Mouse (Mus musculus) kidney, adult 2 months (tissue): ENCODE measurements around the gene Scfd2. TPM values are rescaled to one million over a fixed set of nuclear protein-coding genes. Genes with fewer than 3 reads are reported as not detected.

ENCODE experiments used
- DNase-seq: peaks from one replicate; pipeline ENCODE4 v3.0.0; 2021
- H3K27ac ChIP-seq: fragments of 200-500 bp; 2 replicates; pipeline ENCODE4 v1.5.1; 2012; ENCODE audit warnings: low read depth, low read length, control low read depth, inconsistent platforms; ENCODE audit not compliant: insufficient read depth
- H3K27me3 ChIP-seq: fragments of 200-500 bp; replicated peaks from 2 replicates; pipeline ENCODE4 v1.6.1; 2012; ENCODE audit warnings: mild to moderate bottlenecking, moderate library complexity, low read length, inconsistent platforms; ENCODE audit not compliant: control insufficient read depth, insufficient read depth
- H3K36me3 ChIP-seq: fragments of 200-500 bp; 2 replicates; pipeline ENCODE4 v1.6.1; 2012; ENCODE audit warnings: mild to moderate bottlenecking, moderate library complexity, low read length, inconsistent platforms; ENCODE audit not compliant: control insufficient read depth, insufficient read depth
- H3K4me1 ChIP-seq: fragments of 200-500 bp; 2 replicates; pipeline ENCODE4 v1.6.1; 2011; ENCODE audit warnings: low read length; ENCODE audit not compliant: control insufficient read depth, insufficient read depth
- H3K4me3 ChIP-seq: fragments of 200-500 bp; 2 replicates; pipeline ENCODE4 v1.5.1; 2011; ENCODE audit warnings: mild to moderate bottlenecking, low read depth, low read length, control low read depth; ENCODE audit not compliant: insufficient read depth
- CTCF ChIP-seq: fragments of 200-500 bp; conservative IDR thresholded peaks from 2 replicates; pipeline ENCODE4 v1.5.1; 2011; ENCODE audit warnings: low read depth, mild to moderate bottlenecking, control low read depth, low read length, moderate library complexity, mixed read lengths; ENCODE audit not compliant: insufficient read depth, insufficient read length
- POLR2A ChIP-seq: fragments of 200-500 bp; IDR thresholded peaks from one replicate; pipeline ENCODE4 v1.6.1; 2011; ENCODE audit warnings: low read depth, low read length, control low read depth
- WGBS: fragments of 180-500 bp; shearing (Covaris S2); methylation state at CpG from one replicate; pipeline ENCODE4 v1.1.7; 2018; 5-methylcytosine and 5-hydroxymethylcytosine counted together
- polyA plus RNA-seq: library from polyadenylated mRNA; depleted of rRNA; stranded (reverse); fragments of >200 nt; gene quantifications from 2 replicates; pipeline ENCODE4 v1.2.3, GENCODE M21; 2012

Scfd2 gene
- polyA plus RNA-seq, 1 experiment: 16.1 TPM

GRCm38 (mm10) chr5:74482034-74482433 lies 49.5 kb downstream of the Scfd2 start:
- H3K4me1 ChIP-seq: no peaks in the 10 kb centered on the region
- no peak for DNase-seq
- no peak overlapping the region for H3K4me3 ChIP-seq
- 86% methylated on average over 3 of the region's 3 CpGs for WGBS
- H3K27ac ChIP-seq: no peak overlapping the region
- TF ChIP-seq CTCF (no peak), POLR2A (no peak)
- no peaks in the 10 kb centered on the region for H3K36me3 ChIP-seq
- H3K27me3 ChIP-seq: no peaks in the 10 kb centered on the region

GRCm38 (mm10) chr5:74480409-74480808 lies 51.1 kb downstream of the Scfd2 start:
- no peak for TF ChIP-seq POLR2A
- no peak for TF ChIP-seq CTCF
- Histone ChIP-seq H3K27ac (no peak overlapping the region), H3K36me3 (no peaks in the 10 kb centered on the region), H3K4me1 (no peaks in the 10 kb centered on the region), H3K27me3 (no peaks in the 10 kb centered on the region), H3K4me3 (no peak overlapping the region)
- DNase-seq: peak; percentile 39
- 64% methylated on average over 4 of the region's 4 CpGs for WGBS

GRCm38 (mm10) chr5:74479947-74480346 lies 51.6 kb downstream of the Scfd2 start:
- 79% methylated on average over 4 of the region's 4 CpGs for WGBS

GRCm38 (mm10) chr5:74479157-74479556 lies 52.4 kb downstream of the Scfd2 start:
- TF ChIP-seq CTCF: no peak
- no peak for TF ChIP-seq POLR2A
- WGBS: 84% methylated on average over 5 of the region's 5 CpGs
- no peak overlapping the region for H3K4me3 ChIP-seq
- no peaks in the 10 kb centered on the region for H3K27me3 ChIP-seq
- H3K36me3 ChIP-seq: no peaks in the 10 kb centered on the region
- no peak for DNase-seq
- H3K27ac ChIP-seq: no peak overlapping the region
- no peaks in the 10 kb centered on the region for H3K4me1 ChIP-seq

More at GRCm38 (mm10) chr5:74479947-74480346, 51.6 kb downstream of the Scfd2 start:
- DNase-seq: no peak
- H3K36me3 ChIP-seq: no peaks in the 10 kb centered on the region
- no peaks in the 10 kb centered on the region for H3K4me1 ChIP-seq
- TF ChIP-seq CTCF: no peak
- no peak for TF ChIP-seq POLR2A
- no peak overlapping the region for H3K4me3 ChIP-seq
- no peaks in the 10 kb centered on the region for H3K27me3 ChIP-seq
- H3K27ac ChIP-seq: no peak overlapping the region

- Histone ChIP-seq H3K36me3 (no peaks in the 10 kb centered on the region), H3K4me3 (no peak overlapping the region), H3K27me3 (no peaks in the 10 kb centered on the region), H3K4me1 (no peaks in the 10 kb centered on the region), H3K27ac (no peak overlapping the region)
- 89% methylated on average over 10 of the region's 10 CpGs for WGBS
- no peak for DNase-seq
- TF ChIP-seq POLR2A: no peak
- TF ChIP-seq CTCF: no peak
Observed at GRCm38 (mm10) chr5:74476551-74476950, 55.0 kb downstream of the Scfd2 start.

- 89% methylated on average over 11 of the region's 11 CpGs for WGBS
- Histone ChIP-seq H3K4me3 (no peak overlapping the region), H3K4me1 (no peaks in the 10 kb centered on the region), H3K27me3 (no peaks in the 10 kb centered on the region), H3K27ac (no peak overlapping the region), H3K36me3 (no peaks in the 10 kb centered on the region)
- TF ChIP-seq POLR2A: no peak
- TF ChIP-seq CTCF: no peak
- no peak for DNase-seq
Observed at GRCm38 (mm10) chr5:74473117-74473516, 58.4 kb downstream of the Scfd2 start.

GRCm38 (mm10) chr5:74470819-74471218 lies 60.7 kb downstream of the Scfd2 start:
- Histone ChIP-seq H3K36me3 (no peaks in the 10 kb centered on the region), H3K4me1 (no peaks in the 10 kb centered on the region), H3K27me3 (no peaks in the 10 kb centered on the region), H3K4me3 (no peak overlapping the region), H3K27ac (no peak overlapping the region)
- TF ChIP-seq POLR2A (no peak), CTCF (no peak)
- WGBS: 88% methylated on average over 3 of the region's 3 CpGs
- no peak for DNase-seq
